Mouse (Mus musculus): Measurements from ENCODE around the gene Hmcn1. TPM values are rescaled to one million over a fixed set of nuclear protein-coding genes. Genes with fewer than 3 reads are reported as not detected.

Gene Hmcn1
- polyA plus RNA-seq, 1 experiment from 2014 or later: 13.5 TPM

GRCm38 (mm10) chr1:150593614-150594013, 399.6 kb downstream of the Hmcn1 start:
- Histone ChIP-seq H3K27me3 (ENCODE audit: control insufficient read depth, insufficient read depth, low read length) (peaks cover 11% of the 10 kb centered on the region; the same call in 1 of the 2 replicates), H3K4me2 (replicated peaks; ENCODE audit: low read depth, low read length) (no peak overlapping the region), H3K27ac (ENCODE audit: low read depth, low read length) (no peak overlapping the region), H3K4me3 (ENCODE audit: low read depth, low read length) (no peak overlapping the region), H3K36me3 (ENCODE audit: control insufficient read depth, insufficient read depth, low read length) (no peaks in the 10 kb centered on the region), H3K4me1 (replicated peaks; ENCODE audit: control insufficient read depth, insufficient read depth, low read length) (no peaks in the 10 kb centered on the region), H3K9me3 (ENCODE audit: control insufficient read depth, low read length) (no peaks in the 10 kb centered on the region), H3K9ac (ENCODE audit: low read depth, low read length) (no peak overlapping the region)
- ATAC-seq (ENCODE audit: low FRiP score): no peak
- DNase-seq (ENCODE audit: low spot score): no peak
- 92% methylated on average over 13 of the region's 13 CpGs for WGBS

- no peaks in the 10 kb centered on the region for H3K4me1 ChIP-seq (replicated peaks; ENCODE audit: control insufficient read depth, insufficient read depth, low read length)
- ATAC-seq (ENCODE audit: low FRiP score): no peak
- peaks cover 14% of the 10 kb centered on the region; the same call in 1 of the 2 replicates for H3K27me3 ChIP-seq (ENCODE audit: control insufficient read depth, insufficient read depth, low read length)
- DNase-seq (ENCODE audit: low spot score): peak; percentile 81
- no peak overlapping the region for H3K9ac ChIP-seq (ENCODE audit: low read depth, low read length)
- no peak overlapping the region for H3K4me2 ChIP-seq (replicated peaks; ENCODE audit: low read depth, low read length)
- no peak overlapping the region for H3K4me3 ChIP-seq (ENCODE audit: low read depth, low read length)
- H3K36me3 ChIP-seq (ENCODE audit: control insufficient read depth, insufficient read depth, low read length): no peaks in the 10 kb centered on the region
- no peaks in the 10 kb centered on the region for H3K9me3 ChIP-seq (ENCODE audit: control insufficient read depth, low read length)
- no peak overlapping the region for H3K27ac ChIP-seq (ENCODE audit: low read depth, low read length)
- 40% methylated on average over 2 of the region's 2 CpGs for WGBS
Measured at GRCm38 (mm10) chr1:150591253-150591652, 402.0 kb downstream of the Hmcn1 start.

- H3K27ac ChIP-seq (ENCODE audit: low read depth, low read length): no peak overlapping the region
- no peaks in the 10 kb centered on the region for H3K9me3 ChIP-seq (ENCODE audit: control insufficient read depth, low read length)
- H3K4me2 ChIP-seq (replicated peaks; ENCODE audit: low read depth, low read length): no peak overlapping the region
- no peak overlapping the region for H3K9ac ChIP-seq (ENCODE audit: low read depth, low read length)
- peaks cover 17% of the 10 kb centered on the region; the same call in 1 of the 2 replicates for H3K27me3 ChIP-seq (ENCODE audit: control insufficient read depth, insufficient read depth, low read length)
- 0 out of 2 replicates have a peak, but pooled peaks cover 2% of the 10 kb centered on the region for H3K4me1 ChIP-seq (replicated peaks; ENCODE audit: control insufficient read depth, insufficient read depth, low read length)
- no peak overlapping the region for H3K4me3 ChIP-seq (ENCODE audit: low read depth, low read length)
- H3K36me3 ChIP-seq (ENCODE audit: control insufficient read depth, insufficient read depth, low read length): no peaks in the 10 kb centered on the region
- DNase-seq (ENCODE audit: low spot score) (peak; percentile 40), ATAC-seq (ENCODE audit: low FRiP score) (peak; percentile 70)
Measured at GRCm38 (mm10) chr1:150587410-150587809, 405.8 kb downstream of the Hmcn1 start.

GRCm38 (mm10) chr1:150584477-150584876, 408.8 kb downstream of the Hmcn1 start:
- no peaks in the 10 kb centered on the region for H3K9me3 ChIP-seq (ENCODE audit: control insufficient read depth, low read length)
- H3K27ac ChIP-seq (ENCODE audit: low read depth, low read length): no peak overlapping the region
- no peak overlapping the region for H3K4me3 ChIP-seq (ENCODE audit: low read depth, low read length)
- DNase-seq (ENCODE audit: low spot score): no peak
- no peak for ATAC-seq (ENCODE audit: low FRiP score)
- no peak overlapping the region for H3K4me2 ChIP-seq (replicated peaks; ENCODE audit: low read depth, low read length)
- H3K36me3 ChIP-seq (ENCODE audit: control insufficient read depth, insufficient read depth, low read length): no peaks in the 10 kb centered on the region
- H3K9ac ChIP-seq (ENCODE audit: low read depth, low read length): no peak overlapping the region
- H3K4me1 ChIP-seq (replicated peaks; ENCODE audit: control insufficient read depth, insufficient read depth, low read length): 0 out of 2 replicates have a peak, but pooled peaks cover 2% of the 10 kb centered on the region
- H3K27me3 ChIP-seq (ENCODE audit: control insufficient read depth, insufficient read depth, low read length): peaks cover 8% of the 10 kb centered on the region; the same call in 1 of the 2 replicates
- WGBS: 80% methylated on average over 2 of the region's 2 CpGs

- Histone ChIP-seq H3K9me3 (ENCODE audit: control insufficient read depth, low read length) (no peaks in the 10 kb centered on the region), H3K9ac (ENCODE audit: low read depth, low read length) (no peak overlapping the region), H3K27me3 (ENCODE audit: control insufficient read depth, insufficient read depth, low read length) (peaks cover 6% of the 10 kb centered on the region; the same call in 1 of the 2 replicates), H3K4me3 (ENCODE audit: low read depth, low read length) (no peak overlapping the region), H3K4me1 (replicated peaks; ENCODE audit: control insufficient read depth, insufficient read depth, low read length) (0 out of 2 replicates have a peak, but pooled peaks cover 2% of the 10 kb centered on the region), H3K36me3 (ENCODE audit: control insufficient read depth, insufficient read depth, low read length) (no peaks in the 10 kb centered on the region), H3K4me2 (replicated peaks; ENCODE audit: low read depth, low read length) (no peak overlapping the region), H3K27ac (ENCODE audit: low read depth, low read length) (no peak overlapping the region)
- ATAC-seq (ENCODE audit: low FRiP score) (peak; percentile 59), DNase-seq (ENCODE audit: low spot score) (peak; percentile 59)
- WGBS: 34% methylated on average over 8 of the region's 8 CpGs
Measured at GRCm38 (mm10) chr1:150583734-150584133, 409.5 kb downstream of the Hmcn1 start.

- DNase-seq (ENCODE audit: low spot score) (no peak), ATAC-seq (ENCODE audit: low FRiP score) (no peak)
- Histone ChIP-seq H3K27ac (ENCODE audit: low read depth, low read length) (no peak overlapping the region), H3K4me3 (ENCODE audit: low read depth, low read length) (no peak overlapping the region), H3K4me2 (replicated peaks; ENCODE audit: low read depth, low read length) (no peak overlapping the region), H3K27me3 (ENCODE audit: control insufficient read depth, insufficient read depth, low read length) (peaks cover 2% of the 10 kb centered on the region; the same call in 1 of the 2 replicates), H3K4me1 (replicated peaks; ENCODE audit: control insufficient read depth, insufficient read depth, low read length) (0 out of 2 replicates have a peak, but pooled peaks cover 2% of the 10 kb centered on the region), H3K36me3 (ENCODE audit: control insufficient read depth, insufficient read depth, low read length) (no peaks in the 10 kb centered on the region), H3K9me3 (ENCODE audit: control insufficient read depth, low read length) (no peaks in the 10 kb centered on the region), H3K9ac (ENCODE audit: low read depth, low read length) (no peak overlapping the region)
- WGBS: 95% methylated on average over 7 of the region's 7 CpGs
Measured at GRCm38 (mm10) chr1:150580561-150580960, 412.7 kb downstream of the Hmcn1 start.

DNA sequence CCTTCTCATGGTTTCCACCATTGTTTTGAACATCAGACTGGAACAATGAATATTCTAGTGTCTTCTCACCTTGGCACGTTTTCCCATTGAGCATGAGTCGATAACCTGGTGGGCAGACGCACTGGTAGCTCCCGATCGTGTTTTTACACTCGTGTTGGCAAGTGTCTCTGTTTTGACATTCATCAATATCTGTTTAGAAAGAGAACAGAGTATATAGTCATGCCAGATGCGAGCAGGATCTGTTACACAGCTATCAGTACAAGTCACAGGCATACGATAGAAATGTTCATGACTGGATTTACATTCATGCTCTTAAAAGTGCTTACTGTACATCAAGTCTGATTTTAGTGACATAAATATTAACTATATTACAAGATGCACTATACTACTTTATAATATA, 419.8 kb downstream of the Hmcn1 start:
- WGBS: 94% methylated on average over 8 of the region's 8 CpGs
- Histone ChIP-seq H3K9me3 (ENCODE audit: control insufficient read depth, low read length) (no peaks in the 10 kb centered on the region), H3K4me1 (replicated peaks; ENCODE audit: control insufficient read depth, insufficient read depth, low read length) (no peaks in the 10 kb centered on the region), H3K4me3 (ENCODE audit: low read depth, low read length) (no peak overlapping the region), H3K36me3 (ENCODE audit: control insufficient read depth, insufficient read depth, low read length) (no peaks in the 10 kb centered on the region), H3K27ac (ENCODE audit: low read depth, low read length) (no peak overlapping the region), H3K27me3 (ENCODE audit: control insufficient read depth, insufficient read depth, low read length) (peaks cover 2% of the 10 kb centered on the region; the same call in 1 of the 2 replicates), H3K9ac (ENCODE audit: low read depth, low read length) (no peak overlapping the region), H3K4me2 (replicated peaks; ENCODE audit: low read depth, low read length) (no peak overlapping the region)
- no peak for DNase-seq (ENCODE audit: low spot score)
- no peak for ATAC-seq (ENCODE audit: low FRiP score)

- H3K9me3 ChIP-seq (ENCODE audit: control insufficient read depth, low read length): no peaks in the 10 kb centered on the region
- DNase-seq (ENCODE audit: low spot score): no peak
- WGBS: 17% methylated on average over 4 of the region's 4 CpGs
- no peak overlapping the region for H3K4me3 ChIP-seq (ENCODE audit: low read depth, low read length)
- H3K27ac ChIP-seq (ENCODE audit: low read depth, low read length): no peak overlapping the region
- no peak overlapping the region for H3K9ac ChIP-seq (ENCODE audit: low read depth, low read length)
- peak; percentile 58 for ATAC-seq (ENCODE audit: low FRiP score)
- no peaks in the 10 kb centered on the region for H3K27me3 ChIP-seq (ENCODE audit: control insufficient read depth, insufficient read depth, low read length)
- no peaks in the 10 kb centered on the region for H3K4me1 ChIP-seq (replicated peaks; ENCODE audit: control insufficient read depth, insufficient read depth, low read length)
- no peak overlapping the region for H3K4me2 ChIP-seq (replicated peaks; ENCODE audit: low read depth, low read length)
- H3K36me3 ChIP-seq (ENCODE audit: control insufficient read depth, insufficient read depth, low read length): no peaks in the 10 kb centered on the region
Measured at GRCm38 (mm10) chr1:150570562-150571156, 422.6 kb downstream of the Hmcn1 start.
